Mouse (Mus musculus): Measurements from ENCODE around the gene Erich4.
A peak's percentile ranks its signal among the peaks of the same experiment; 100 is the strongest.
"Not testable (repeated sequence)": the region's sequence is repeated elsewhere in the genome, so short reads cannot be mapped to it uniquely, and the experiment has no call there.

Gene Erich4

GRCm38 (mm10) chr7:25620751-25621150, 5.1 kb upstream of the Erich4 start:
- no peak for DNase-seq

- DNase-seq = no peak
Observed at GRCm38 (mm10) chr7:25620101-25620500, 4.4 kb upstream of the Erich4 start.

- no peak for DNase-seq
Observed at GRCm38 (mm10) chr7:25619722-25619991, 4.0 kb upstream of the Erich4 start.

DNA sequence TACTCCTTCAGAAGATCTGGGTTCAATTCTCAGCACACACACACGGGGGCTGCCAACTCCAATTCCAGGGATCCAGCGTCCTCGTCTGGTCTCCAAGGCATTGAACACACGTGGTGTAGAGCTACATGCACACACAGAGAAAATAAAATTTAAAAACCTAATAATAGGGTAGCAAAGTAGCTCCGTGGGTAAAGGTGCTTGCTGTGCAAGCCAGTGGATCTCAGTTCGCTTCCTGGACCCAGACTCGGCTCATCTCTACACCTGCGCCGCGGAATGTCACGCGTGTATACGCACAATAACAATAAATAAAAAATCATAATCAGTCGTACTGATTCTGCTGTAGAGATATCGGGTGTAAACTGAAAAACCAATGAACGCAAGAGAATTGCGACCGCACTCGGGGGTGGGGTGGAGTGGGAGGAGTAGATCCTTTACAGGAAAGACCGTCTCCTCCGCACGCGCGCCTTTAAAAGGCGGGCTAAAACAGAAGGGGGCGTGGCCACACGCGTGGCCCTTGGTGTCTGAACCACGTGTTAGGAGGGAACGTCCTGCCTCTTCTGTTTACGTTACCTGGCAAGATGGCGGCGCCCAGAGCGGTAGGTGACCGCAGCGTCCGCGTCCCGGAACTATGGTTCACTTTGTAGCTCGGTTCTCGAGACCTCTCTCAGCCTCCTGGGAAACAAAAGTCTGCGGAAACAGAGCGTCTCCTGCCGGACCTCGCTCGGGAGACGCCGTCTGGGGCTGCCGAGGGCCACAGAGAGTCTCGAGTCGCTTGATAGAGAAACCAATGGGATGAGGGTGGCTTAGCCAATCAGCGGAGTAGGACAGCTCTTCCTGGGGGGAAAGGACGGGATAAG, 3.4 kb upstream of the Erich4 start, which contains the start of gene Dmac2:
Gene Dmac2 (plus strand): TSS at position 550 of the 857 bp plus-strand sequence.
- peak; percentile 92 for DNase-seq

GRCm38 (mm10) chr7:25617376-25618160, 1.9 kb upstream of the Erich4 start:
- DNase-seq = no peak

- no peak for DNase-seq
Observed at GRCm38 (mm10) chr7:25614831-25615705, 624 bp downstream of the Erich4 start.

DNA sequence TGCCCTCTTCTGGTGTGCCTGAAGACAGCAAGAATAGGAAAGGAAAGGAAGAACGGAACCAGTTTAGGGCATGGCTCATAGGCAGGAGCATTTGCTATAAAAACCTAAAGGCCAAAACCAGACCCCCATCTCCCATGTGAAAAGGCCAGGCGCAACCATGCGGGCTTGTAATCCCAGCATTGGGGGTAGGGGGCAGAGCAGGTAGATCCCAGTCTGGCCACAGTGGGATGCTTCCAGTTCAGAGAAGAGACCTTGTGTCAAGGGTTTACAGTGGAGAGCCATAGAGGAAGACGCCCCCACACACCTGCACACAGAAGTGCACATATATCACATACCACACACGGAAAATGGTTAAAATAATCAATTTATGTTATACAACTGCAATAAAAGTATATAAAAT, 1.6 kb downstream of the Erich4 start:
- DNase-seq = no peak

GRCm38 (mm10) chr7:25611501-25611900, 4.2 kb downstream of the Erich4 start:
- no peak for DNase-seq

DNA sequence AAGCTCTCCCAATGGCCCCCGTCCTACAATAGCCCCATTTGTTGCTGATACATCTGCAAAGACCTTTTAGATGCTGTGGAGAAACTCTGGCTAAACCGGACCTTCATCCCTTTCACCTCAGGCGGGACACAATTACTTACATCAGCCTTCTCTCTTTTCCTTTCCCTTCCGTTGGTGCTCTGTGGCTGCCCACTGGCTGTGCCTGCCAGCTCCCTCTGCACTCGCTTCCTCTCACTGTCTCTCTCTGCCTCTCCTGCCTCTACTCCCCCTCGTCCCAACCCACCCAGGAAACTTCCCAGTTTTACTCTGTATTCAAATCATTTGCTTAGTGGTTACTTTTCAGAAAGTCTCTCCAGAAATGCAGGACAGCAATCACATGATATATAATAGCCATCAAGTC, 5.6 kb downstream of the Erich4 start:
- no peak for DNase-seq

GRCm38 (mm10) chr7:25607196-25607595, 8.5 kb downstream of the Erich4 start:
- DNase-seq = no peak

DNA sequence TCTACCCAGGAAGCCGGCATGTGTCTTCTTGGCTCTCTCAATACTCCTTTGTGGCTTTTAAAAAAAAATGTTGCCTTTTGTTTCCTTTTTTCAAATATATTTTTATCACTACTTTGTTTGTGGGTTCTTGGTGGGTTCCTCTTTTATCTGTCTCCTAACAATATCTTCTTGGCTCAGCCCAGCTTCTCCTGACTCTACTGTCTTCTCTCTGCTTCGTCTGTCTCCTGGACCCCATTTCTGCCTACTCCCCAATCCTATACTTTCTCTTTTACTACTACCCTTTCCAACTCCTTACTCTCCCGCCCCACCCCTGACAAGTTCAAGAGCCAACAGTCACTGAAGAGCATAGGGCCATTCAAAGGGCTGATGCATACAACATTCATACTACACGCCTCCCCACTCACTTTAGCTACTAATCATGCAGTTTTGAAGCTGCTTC, 9.0 kb downstream of the Erich4 start:
- no peak for DNase-seq

DNA sequence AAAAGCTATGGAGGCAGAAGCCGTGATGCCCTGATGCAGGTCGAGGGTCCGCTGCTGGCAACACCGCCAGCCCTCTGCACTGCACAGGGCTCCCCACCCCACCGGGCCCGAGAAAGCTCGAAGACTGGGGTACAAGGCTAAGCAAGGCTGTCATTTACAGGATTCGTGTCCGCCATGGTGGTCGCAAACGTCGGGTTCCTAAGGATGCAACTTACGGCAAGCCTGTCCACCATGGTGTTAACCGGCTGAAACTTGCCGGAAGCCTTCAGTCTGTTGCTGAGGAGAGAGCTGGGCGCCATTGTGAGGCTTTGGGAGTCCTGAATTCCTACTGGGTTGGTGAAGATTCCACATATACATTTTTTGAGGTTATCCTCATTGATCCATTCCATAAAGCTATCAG, 14.3 kb downstream of the Erich4 start:
- DNase-seq = no peak

DNA sequence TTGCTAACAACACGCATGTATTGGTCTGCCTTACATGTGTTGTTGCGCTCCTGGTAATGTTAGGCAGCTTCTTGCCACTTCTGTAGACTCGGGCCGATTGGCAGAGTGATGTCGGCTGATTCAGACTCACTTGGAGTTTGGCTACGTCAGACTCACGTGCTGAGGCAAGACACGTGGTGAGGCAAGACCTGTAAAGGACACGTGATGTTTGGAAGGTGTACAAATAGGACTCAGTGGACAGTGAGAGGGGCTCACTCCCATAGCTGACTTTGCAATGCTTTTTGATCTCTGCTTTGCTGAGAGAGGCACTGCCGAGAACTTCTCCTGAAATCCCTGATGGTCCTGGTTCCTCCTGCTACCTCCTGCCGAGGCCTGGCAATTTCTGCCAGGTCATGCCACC, 15.0 kb downstream of the Erich4 start:
- no peak for DNase-seq

DNA sequence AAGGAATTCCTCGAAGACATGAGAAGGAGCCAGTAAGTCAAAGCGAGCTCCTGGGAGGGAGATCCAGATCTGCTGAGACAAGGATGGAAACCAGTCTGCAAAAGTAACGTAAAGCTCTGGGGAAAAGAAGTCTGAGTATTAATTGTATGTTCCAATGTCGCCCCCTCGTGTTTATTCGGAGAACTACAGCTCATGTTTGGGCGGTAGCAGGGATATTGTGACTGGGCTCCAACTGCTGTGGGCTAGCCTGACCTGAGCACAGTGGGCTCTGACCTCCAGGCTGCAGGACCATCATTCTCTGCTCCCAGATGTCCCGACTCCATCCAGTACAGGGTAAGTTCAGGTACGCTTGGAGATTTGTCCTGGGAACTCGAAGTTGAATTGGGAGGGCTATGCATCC, 16.0 kb downstream of the Erich4 start:
- DNase-seq = peak; percentile 67

DNA sequence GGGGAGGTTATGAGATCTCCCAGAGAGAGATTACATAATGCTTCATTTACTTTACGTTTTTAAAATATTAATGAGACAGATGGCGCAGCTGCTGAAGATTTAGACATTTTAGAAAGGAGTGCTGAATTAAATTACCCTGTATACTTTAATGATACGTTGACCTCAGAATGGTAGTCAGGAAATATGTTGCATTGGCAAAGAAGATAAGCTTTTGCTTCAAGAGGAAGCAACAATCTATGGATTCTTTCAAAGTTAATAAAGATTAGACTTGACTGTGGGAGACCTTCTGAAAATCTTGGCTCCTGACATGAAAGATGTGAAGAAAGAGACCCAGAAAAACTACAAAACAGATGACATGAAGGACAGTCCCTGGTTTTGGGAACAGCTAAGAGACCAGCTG, 21.8 kb downstream of the Erich4 start:
- DNase-seq = no peak

- DNase-seq = no peak
Observed at GRCm38 (mm10) chr7:25591226-25591625, 24.5 kb downstream of the Erich4 start.

DNA sequence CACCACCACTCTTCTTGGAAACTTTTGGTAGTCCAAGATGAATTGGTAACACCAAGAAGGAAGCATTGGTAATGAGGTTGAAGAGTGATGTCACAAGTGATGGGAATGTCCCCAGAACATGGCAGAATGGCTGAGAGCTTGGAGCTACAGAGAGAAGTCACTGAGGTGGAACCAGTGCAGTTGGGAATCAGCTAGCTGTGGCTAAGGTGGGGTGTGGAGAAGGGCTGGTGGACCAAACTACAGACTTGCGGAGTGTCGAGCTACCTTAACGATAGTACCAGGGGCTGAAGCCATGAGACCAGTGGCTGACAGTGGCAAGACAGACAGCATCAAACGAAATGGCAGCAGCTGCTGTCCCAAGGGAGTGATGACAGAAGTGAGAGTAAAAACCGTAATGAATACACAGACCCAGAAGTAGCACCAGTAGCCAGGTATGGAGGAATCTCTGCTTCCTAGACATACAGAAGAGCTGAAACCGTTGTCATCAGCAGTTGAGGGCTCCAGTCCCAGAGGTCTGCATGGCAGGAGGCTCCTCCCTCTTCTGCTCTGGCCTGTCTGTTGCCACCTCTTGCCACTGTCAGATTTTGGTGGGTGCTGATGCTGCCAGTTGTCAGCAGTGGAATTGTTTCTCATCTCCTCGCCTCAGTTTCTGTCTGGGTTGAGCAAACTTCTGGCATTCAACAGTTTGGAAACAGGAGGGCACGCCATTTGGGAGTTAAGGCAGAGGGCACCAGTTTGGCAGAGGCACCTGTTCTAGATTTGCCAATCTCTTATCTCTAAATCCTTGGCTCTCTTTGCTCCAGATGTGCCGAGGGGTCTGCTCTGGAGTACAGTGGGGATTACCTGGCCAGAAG, 30.1 kb downstream of the Erich4 start:
- no peak for DNase-seq

- DNase-seq = no peak
Observed at GRCm38 (mm10) chr7:25584651-25585050, 31.0 kb downstream of the Erich4 start.

DNA sequence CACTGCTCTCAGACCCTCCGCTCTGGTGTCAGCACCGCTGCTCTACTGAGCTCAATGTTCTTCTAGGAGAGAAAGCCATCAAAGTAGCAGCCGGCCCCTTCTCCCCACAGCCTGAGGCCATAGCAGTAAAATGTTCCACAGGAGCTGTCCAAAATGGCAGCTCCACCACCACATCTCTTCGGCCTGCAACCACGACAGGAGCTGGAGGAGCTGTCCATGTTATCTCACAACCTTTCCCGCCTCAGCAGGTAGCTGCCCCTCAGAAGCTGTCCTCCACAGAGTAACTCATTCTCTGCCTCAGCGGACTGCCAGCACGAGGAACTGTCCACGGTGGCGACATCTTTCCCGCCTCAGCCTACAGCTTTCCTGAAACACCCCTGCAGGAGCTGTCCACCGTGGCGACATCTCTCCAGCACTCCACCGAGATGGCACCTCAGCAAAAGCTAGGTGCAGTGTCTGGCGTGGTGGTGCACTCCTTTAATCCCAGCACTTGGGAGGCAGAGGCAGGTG, 33.3 kb downstream of the Erich4 start:
- DNase-seq = no peak

GRCm38 (mm10) chr7:25579441-25579840, 36.3 kb downstream of the Erich4 start:
- DNase-seq = no peak

GRCm38 (mm10) chr7:25576793-25577437, 38.8 kb downstream of the Erich4 start:
- not testable (repeated sequence) for DNase-seq

All from right cerebral cortex, postnatal 25 days (tissue).